Mouse (Mus musculus) urinary bladder, postnatal 14 days (tissue): ENCODE measurements around the gene Zdhhc7.
A peak's percentile ranks its signal among the peaks of the same experiment; 100 is the strongest.

Experiments used
- DNase-seq: peaks from one replicate; pipeline ENCODE4 v3.0.0; 2021; ENCODE audit warnings: low spot score

The Zdhhc7 gene

GRCm38 (mm10) chr8:120067936-120068668, 33.2 kb downstream of the Zdhhc7 start:
- DNase-seq = peak; percentile 55

GRCm38 (mm10) chr8:120066226-120066625, 35.1 kb downstream of the Zdhhc7 start:
- DNase-seq = no peak

- DNase-seq = no peak
Observed at GRCm38 (mm10) chr8:120065611-120066010, 35.7 kb downstream of the Zdhhc7 start.

GRCm38 (mm10) chr8:120063326-120063725, 38.0 kb downstream of the Zdhhc7 start:
- no peak for DNase-seq

- no peak for DNase-seq
Observed at GRCm38 (mm10) chr8:120062742-120063141, 38.5 kb downstream of the Zdhhc7 start.

GRCm38 (mm10) chr8:120057078-120057477, 44.2 kb downstream of the Zdhhc7 start:
- peak; percentile 22 for DNase-seq

- no peak for DNase-seq
Observed at GRCm38 (mm10) chr8:120054833-120055232, 46.4 kb downstream of the Zdhhc7 start.

GRCm38 (mm10) chr8:120052318-120052717, 49.0 kb downstream of the Zdhhc7 start:
- DNase-seq = no peak

GRCm38 (mm10) chr8:120051908-120052307, 49.4 kb downstream of the Zdhhc7 start:
- DNase-seq = no peak

GRCm38 (mm10) chr8:120051006-120051405, 50.3 kb downstream of the Zdhhc7 start:
- no peak for DNase-seq

GRCm38 (mm10) chr8:120050376-120050775, 50.9 kb downstream of the Zdhhc7 start:
- DNase-seq = no peak

- DNase-seq = no peak
Observed at GRCm38 (mm10) chr8:120049949-120050348, 51.3 kb downstream of the Zdhhc7 start.

- DNase-seq = peak; percentile 87
Observed at GRCm38 (mm10) chr8:120046258-120047020, 54.8 kb downstream of the Zdhhc7 start.

- no peak for DNase-seq
Observed at GRCm38 (mm10) chr8:120045471-120045870, 55.8 kb downstream of the Zdhhc7 start.

GRCm38 (mm10) chr8:120044907-120045306, 56.4 kb downstream of the Zdhhc7 start:
- DNase-seq = no peak

GRCm38 (mm10) chr8:120042542-120043312, 58.6 kb downstream of the Zdhhc7 start:
- peak; percentile 20 for DNase-seq

- DNase-seq = peak; percentile 15
Observed at GRCm38 (mm10) chr8:120040861-120041260, 60.4 kb downstream of the Zdhhc7 start.

- no peak for DNase-seq
Observed at GRCm38 (mm10) chr8:120039313-120039919, 61.9 kb downstream of the Zdhhc7 start.

- no peak for DNase-seq
Observed at GRCm38 (mm10) chr8:120038741-120039140, 62.5 kb downstream of the Zdhhc7 start.

GRCm38 (mm10) chr8:120037611-120038010, 63.7 kb downstream of the Zdhhc7 start:
- no peak for DNase-seq

GRCm38 (mm10) chr8:120037199-120037598, 64.1 kb downstream of the Zdhhc7 start:
- no peak for DNase-seq

- DNase-seq = no peak
Observed at GRCm38 (mm10) chr8:120036578-120036977, 64.7 kb downstream of the Zdhhc7 start.
